ENCODE assay signal across 23 mouse cellular contexts in the genomic region with DNA sequence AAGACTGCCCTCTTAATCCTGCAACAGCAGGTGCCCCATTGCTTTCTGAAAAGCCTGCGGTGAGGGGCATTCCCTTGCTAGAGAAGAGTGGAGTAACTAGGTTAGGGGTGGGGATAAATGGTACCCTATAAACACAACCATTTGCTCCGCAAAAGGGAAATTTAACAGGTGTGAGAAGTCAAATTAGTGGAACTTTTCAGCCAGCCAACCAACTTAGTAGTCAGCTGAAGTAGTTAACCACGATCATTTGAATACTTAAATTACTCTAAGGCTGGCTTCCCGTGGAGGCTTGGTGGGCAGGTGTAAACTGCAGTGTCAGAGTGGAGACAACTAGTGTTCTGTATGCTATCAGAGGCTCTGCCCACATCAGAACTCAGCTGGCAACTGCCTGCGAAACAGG.
"Had no signal": no experiment of that assay in that cellular context is flagged by ENCODE, and none has a peak within 500 bp of the region (broad histone marks: within the 10 kb centered on the region; RNA-seq: fewer than 3 reads in every experiment).

No protein-coding gene starts in this region.

- H3K9me3 ChIP-seq: limb, embryonic 12.5 days; limb, embryonic 15.5 days; midbrain, embryonic 12.5 days; midbrain, embryonic 15.5 days; neural tube, embryonic 15.5 days had no signal

- ATAC-seq: intestine, postnatal 0 days; liver, postnatal 0 days; lung, postnatal 0 days; midbrain, embryonic 15.5 days had no signal

- H3K36me3 ChIP-seq: limb, embryonic 12.5 days; limb, embryonic 15.5 days; midbrain, embryonic 12.5 days; midbrain, embryonic 15.5 days; neural tube, embryonic 12.5 days; neural tube, embryonic 15.5 days had no signal

- H3K4me1 ChIP-seq: limb, embryonic 12.5 days; limb, embryonic 15.5 days; midbrain, embryonic 12.5 days; midbrain, embryonic 15.5 days; neural tube, embryonic 15.5 days had no signal

- H3K27me3 ChIP-seq: midbrain, embryonic 12.5 days; neural tube, embryonic 12.5 days; neural tube, embryonic 15.5 days had no signal

- H3K4me2 ChIP-seq: limb, embryonic 12.5 days; limb, embryonic 15.5 days; liver, embryonic 11.5 days; midbrain, embryonic 12.5 days; midbrain, embryonic 15.5 days; neural tube, embryonic 12.5 days had no signal

- H3K4me3 ChIP-seq: layer of hippocampus, adult 2 months; left cerebral cortex, adult 2 months; limb, embryonic 12.5 days; limb, embryonic 15.5 days; midbrain, embryonic 12.5 days; midbrain, embryonic 15.5 days; neural tube, embryonic 12.5 days; neural tube, embryonic 15.5 days had no signal

- DNase-seq: kidney, adult 2 months; kidney, postnatal 25 days; layer of hippocampus, adult 9-11 months; liver, postnatal 0 days; lung, embryonic 14.5 days; right cerebral cortex, adult 18-20 months; right cerebral cortex, postnatal 14 days; right cerebral cortex, postnatal 4 days; thymus, postnatal 14 days had no signal

- H3K27ac ChIP-seq: layer of hippocampus, adult 2 months; left cerebral cortex, adult 2 months; limb, embryonic 12.5 days; limb, embryonic 15.5 days; liver, embryonic 14.5 days; macrophage; midbrain, embryonic 12.5 days; midbrain, embryonic 15.5 days; neural tube, embryonic 12.5 days; neural tube, embryonic 15.5 days; stomach, postnatal 0 days had no signal

- H3K9ac ChIP-seq: limb, embryonic 12.5 days; limb, embryonic 15.5 days; liver, embryonic 14.5 days; liver, postnatal 0 days; lung, embryonic 14.5 days; midbrain, embryonic 12.5 days; midbrain, embryonic 15.5 days; neural tube, embryonic 12.5 days; neural tube, embryonic 15.5 days had no signal
